Mouse (Mus musculus) neural tube, embryonic 11.5 days (tissue): Measurements from ENCODE around the gene Fam189a2. TPM values are rescaled to one million over a fixed set of nuclear protein-coding genes. Genes with fewer than 3 reads are reported as not detected.

ENCODE experiments used
- ATAC-seq: fragments of 200-750 bp; cut with Nextera tagmentation; 2 replicates; pipeline ENCODE4 v1.8.0; 2017; ENCODE audit warnings: moderate number of reproducible peaks, mild to moderate bottlenecking, moderate TSS enrichment, moderate library complexity; ENCODE audit not compliant: insufficient read depth, low FRiP score, low TSS enrichment
- DNase-seq: peaks from one replicate; pipeline ENCODE4 v3.0.0-alpha.2; 2015; ENCODE audit warnings: low spot score
- H3K27ac ChIP-seq: fragments of 300-500 bp; sonication (generic); 2 replicates; pipeline ENCODE4 v1.5.1; 2014; ENCODE audit warnings: low read depth, mild to moderate bottlenecking, low read length
- H3K27me3 ChIP-seq: fragments of 300-500 bp; sonication (generic); 2 replicates; pipeline ENCODE4 v1.6.1; 2014; ENCODE audit warnings: mild to moderate bottlenecking, low read length, mixed read lengths; ENCODE audit not compliant: control insufficient read depth, insufficient read depth
- H3K36me3 ChIP-seq: fragments of 300-500 bp; sonication (generic); 2 replicates; pipeline ENCODE4 v1.6.1; 2014; ENCODE audit warnings: mild to moderate bottlenecking, low read length, moderate library complexity, mixed read lengths; ENCODE audit not compliant: control insufficient read depth, insufficient read depth
- H3K4me1 ChIP-seq: fragments of 300-500 bp; sonication (generic); 2 replicates; pipeline ENCODE4 v1.6.1; 2014; ENCODE audit warnings: low read length, mixed read lengths; ENCODE audit not compliant: control insufficient read depth, insufficient read depth
- H3K4me2 ChIP-seq: fragments of 300-500 bp; sonication (generic); 2 replicates; pipeline ENCODE4 v1.6.1; 2014; ENCODE audit warnings: low read depth, mild to moderate bottlenecking, moderate library complexity
- H3K4me3 ChIP-seq: fragments of 300-500 bp; sonication (generic); 2 replicates; pipeline ENCODE4 v1.5.1; 2014; ENCODE audit warnings: low read depth, low read length
- H3K9ac ChIP-seq: fragments of 300-500 bp; sonication (generic); 2 replicates; pipeline ENCODE4 v1.6.1; 2014; ENCODE audit warnings: mild to moderate bottlenecking, low read length
- H3K9me3 ChIP-seq: fragments of 300-500 bp; sonication (generic); 2 replicates; pipeline ENCODE4 v1.6.1; 2016; ENCODE audit warnings: low read length; ENCODE audit not compliant: control insufficient read depth
- WGBS: fragments of 180-500 bp; shearing (Covaris S2); extraction: QIAGEN DNeasy Blood & Tissue Kit; methylation state at CpG from one replicate; pipeline ENCODE4 v1.1.7; 2014; 5-methylcytosine and 5-hydroxymethylcytosine counted together
- polyA plus RNA-seq: library from polyadenylated mRNA; unstranded; fragments of >200 nt; fragmentation: Nextera tagmentation; extraction: Ambion mirVana; gene quantifications from 2 replicates; pipeline ENCODE4 v1.2.1, GENCODE M21; 2014

The Fam189a2 gene
- polyA plus RNA-seq, 1 experiment from 2014 or later, result 1.9 TPM

- Histone ChIP-seq H3K36me3 (no peaks in the 10 kb centered on the region), H3K9me3 (no peaks in the 10 kb centered on the region), H3K9ac (no peak overlapping the region), H3K27ac (no peak overlapping the region), H3K4me3 (no peak overlapping the region), H3K4me2 (no peak overlapping the region), H3K4me1 (no peaks in the 10 kb centered on the region), H3K27me3 (no peaks in the 10 kb centered on the region)
- DNase-seq (no peak), ATAC-seq (no peak)
- WGBS, result 40% methylated on average over 12 of the region's 12 CpGs
These were observed 82.4 kb downstream of the Fam189a2 start for GRCm38 (mm10) chr19:23948301-23949000.

DNA sequence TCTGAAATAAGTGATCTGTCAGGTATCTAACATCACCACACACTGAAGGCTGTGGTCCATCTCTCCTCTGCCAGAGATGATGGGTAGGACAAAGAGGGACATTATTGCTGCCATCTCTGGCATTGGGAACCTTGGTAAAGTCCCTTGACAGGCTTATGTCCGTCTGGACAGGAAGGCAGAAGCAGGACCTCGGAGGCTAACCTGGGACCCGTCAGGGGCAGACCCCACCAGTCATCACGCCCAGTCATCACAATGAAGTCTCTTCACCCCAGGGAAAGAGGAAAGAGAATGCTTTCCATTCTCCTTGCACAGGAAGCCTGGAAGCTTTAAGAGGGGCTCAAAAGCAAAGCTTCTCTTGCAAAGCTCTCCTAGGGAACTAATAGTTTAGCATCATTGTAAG is 82.9 kb downstream of the Fam189a2 start:
- Histone ChIP-seq H3K4me2 (no peak overlapping the region), H3K36me3 (no peaks in the 10 kb centered on the region), H3K4me1 (no peaks in the 10 kb centered on the region), H3K27me3 (no peaks in the 10 kb centered on the region), H3K4me3 (no peak overlapping the region), H3K27ac (no peak overlapping the region), H3K9ac (no peak overlapping the region), H3K9me3 (no peaks in the 10 kb centered on the region)
- no peak for DNase-seq
- 38% methylated on average over 4 of the region's 4 CpGs for WGBS
- ATAC-seq, result no peak

DNA sequence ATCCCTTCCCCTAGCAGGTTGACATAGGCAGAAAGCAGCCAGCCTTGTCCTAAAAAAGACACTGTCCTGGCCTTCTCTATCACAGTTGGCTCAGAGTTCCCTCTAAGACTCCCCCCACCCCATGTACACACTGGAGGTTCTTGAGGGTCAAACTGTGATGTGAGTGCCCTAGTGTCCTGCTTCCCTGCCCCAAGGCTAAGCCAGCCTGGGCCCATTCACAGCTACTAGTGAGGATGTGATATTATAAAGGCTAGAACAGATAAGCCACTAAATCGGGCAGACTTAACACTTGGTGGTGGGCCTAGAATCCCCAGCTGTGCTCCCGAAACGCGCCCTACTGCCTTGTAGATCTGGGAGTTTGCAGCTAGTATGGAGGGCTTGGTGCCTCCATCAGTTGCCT is 84.1 kb downstream of the Fam189a2 start:
- WGBS, result 93% methylated on average over 4 of the region's 4 CpGs
- H3K27me3 ChIP-seq, result no peaks in the 10 kb centered on the region
- ATAC-seq (no peak), DNase-seq (no peak)
- H3K36me3 ChIP-seq, result no peaks in the 10 kb centered on the region
- H3K9me3 ChIP-seq, result no peaks in the 10 kb centered on the region
- H3K4me1 ChIP-seq, result no peaks in the 10 kb centered on the region
- H3K9ac ChIP-seq, result no peak overlapping the region
- H3K4me3 ChIP-seq, result no peak overlapping the region
- no peak overlapping the region for H3K4me2 ChIP-seq
- H3K27ac ChIP-seq, result no peak overlapping the region

GRCm38 (mm10) chr19:23946026-23946685 is 84.7 kb downstream of the Fam189a2 start:
- 89% methylated on average over 6 of the region's 6 CpGs for WGBS
- H3K27me3 ChIP-seq, result no peaks in the 10 kb centered on the region
- DNase-seq (no peak), ATAC-seq (no peak)
- no peak overlapping the region for H3K4me2 ChIP-seq
- H3K4me3 ChIP-seq, result no peak overlapping the region
- no peak overlapping the region for H3K27ac ChIP-seq
- H3K9me3 ChIP-seq, result no peaks in the 10 kb centered on the region
- no peaks in the 10 kb centered on the region for H3K4me1 ChIP-seq
- H3K9ac ChIP-seq, result no peak overlapping the region
- no peaks in the 10 kb centered on the region for H3K36me3 ChIP-seq

DNA sequence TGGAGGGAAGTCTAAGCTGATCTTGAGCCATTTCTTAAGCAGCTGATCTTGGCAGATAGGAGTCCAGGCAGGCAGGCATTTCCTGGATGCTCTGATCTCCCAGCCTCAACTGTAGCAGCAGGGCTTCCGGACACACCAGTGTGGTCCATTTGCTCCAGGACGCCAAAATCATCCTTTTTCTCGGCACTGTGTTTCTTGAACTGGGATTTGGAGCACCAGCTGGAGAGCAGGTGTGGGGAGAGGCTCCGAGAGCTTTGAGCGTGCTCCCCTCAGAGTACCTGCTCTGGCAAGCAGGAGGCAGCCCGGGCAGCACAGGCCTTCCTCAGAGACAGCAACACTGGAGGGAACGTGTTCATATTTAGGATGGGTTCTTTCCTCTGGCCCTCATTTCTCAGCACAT is 87.9 kb downstream of the Fam189a2 start:
- 85% methylated on average over 7 of the region's 7 CpGs for WGBS
- H3K36me3 ChIP-seq, result no peaks in the 10 kb centered on the region
- H3K9ac ChIP-seq, result no peak overlapping the region
- DNase-seq, result no peak
- ATAC-seq, result no peak
- H3K27ac ChIP-seq, result no peak overlapping the region
- H3K9me3 ChIP-seq, result no peaks in the 10 kb centered on the region
- H3K27me3 ChIP-seq, result no peaks in the 10 kb centered on the region
- H3K4me2 ChIP-seq, result no peak overlapping the region
- no peaks in the 10 kb centered on the region for H3K4me1 ChIP-seq
- no peak overlapping the region for H3K4me3 ChIP-seq

- no peaks in the 10 kb centered on the region for H3K9me3 ChIP-seq
- ATAC-seq (no peak), DNase-seq (no peak)
- WGBS, result 77% methylated on average over 12 of the region's 12 CpGs
- H3K4me1 ChIP-seq, result no peaks in the 10 kb centered on the region
- no peak overlapping the region for H3K27ac ChIP-seq
- H3K4me2 ChIP-seq, result no peak overlapping the region
- H3K4me3 ChIP-seq, result no peak overlapping the region
- no peak overlapping the region for H3K9ac ChIP-seq
- no peaks in the 10 kb centered on the region for H3K27me3 ChIP-seq
- no peaks in the 10 kb centered on the region for H3K36me3 ChIP-seq
These were observed 89.3 kb downstream of the Fam189a2 start for GRCm38 (mm10) chr19:23941422-23941949.

GRCm38 (mm10) chr19:23930826-23931225 is 100.0 kb downstream of the Fam189a2 start:
- H3K4me2 ChIP-seq, result no peak overlapping the region
- ATAC-seq (no peak), DNase-seq (no peak)
- H3K9ac ChIP-seq, result no peak overlapping the region
- H3K4me3 ChIP-seq, result no peak overlapping the region
- peaks cover 2% of the 10 kb centered on the region; the same call in 1 of the 2 replicates for H3K9me3 ChIP-seq
- H3K27me3 ChIP-seq, result no peaks in the 10 kb centered on the region
- WGBS, result 96% methylated on average over 5 of the region's 5 CpGs
- H3K4me1 ChIP-seq, result no peaks in the 10 kb centered on the region
- no peak overlapping the region for H3K27ac ChIP-seq
- no peaks in the 10 kb centered on the region for H3K36me3 ChIP-seq

DNA sequence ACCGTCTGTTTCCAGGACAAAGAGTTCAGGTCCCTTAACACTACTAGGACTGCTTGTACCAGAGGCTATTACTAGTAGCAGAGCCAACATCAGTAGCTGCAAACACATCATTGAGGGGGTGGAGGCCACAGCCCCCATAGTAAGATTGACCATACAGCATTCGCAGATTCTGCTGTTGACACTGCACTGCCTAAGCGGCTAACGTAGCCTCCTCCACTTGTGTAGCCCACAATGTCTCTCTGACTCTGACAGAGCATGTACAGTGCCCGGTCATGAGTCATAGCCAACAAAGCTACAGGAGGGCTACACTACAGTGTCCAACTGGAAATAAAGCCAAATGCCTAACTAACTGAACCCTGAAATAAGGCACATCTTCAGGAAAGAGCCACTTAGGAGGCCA is 105.3 kb downstream of the Fam189a2 start:
- no peak overlapping the region for H3K4me3 ChIP-seq

DNA sequence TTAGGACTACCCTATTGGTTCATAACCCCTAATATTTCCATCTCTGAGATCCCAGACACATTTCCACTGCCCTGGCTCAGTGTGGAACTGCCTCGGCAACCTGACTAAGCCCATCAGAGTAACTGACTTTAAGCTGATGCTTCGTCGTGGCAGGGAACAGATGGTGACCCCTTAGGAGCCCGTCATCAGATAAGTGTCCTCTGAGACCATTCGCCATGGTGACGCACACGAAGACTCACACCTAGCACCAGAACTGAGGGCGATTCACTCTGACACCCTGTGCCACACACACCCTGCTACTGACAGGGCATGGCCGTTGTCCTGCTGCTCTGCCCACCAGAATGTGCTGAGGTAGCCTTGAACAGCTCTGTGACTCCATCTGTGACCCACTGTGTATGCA is 106.0 kb downstream of the Fam189a2 start:
- H3K4me2 ChIP-seq, result no peak overlapping the region
- no peaks in the 10 kb centered on the region for H3K27me3 ChIP-seq
- H3K4me3 ChIP-seq, result no peak overlapping the region
- 78% methylated on average over 9 of the region's 9 CpGs for WGBS
- no peak overlapping the region for H3K27ac ChIP-seq
- H3K36me3 ChIP-seq, result no peaks in the 10 kb centered on the region
- H3K9ac ChIP-seq, result no peak overlapping the region
- H3K4me1 ChIP-seq, result 0 out of 2 replicates have a peak, but pooled peaks cover 4% of the 10 kb centered on the region
- ATAC-seq, result no peak
- no peak for DNase-seq
- H3K9me3 ChIP-seq, result no peaks in the 10 kb centered on the region

More for the DNA sequence above, 105.3 kb downstream of the Fam189a2 start:
- no peak for DNase-seq
- Histone ChIP-seq H3K27me3 (no peaks in the 10 kb centered on the region), H3K9me3 (no peaks in the 10 kb centered on the region), H3K4me2 (no peak overlapping the region), H3K36me3 (no peaks in the 10 kb centered on the region), H3K9ac (no peak overlapping the region), H3K4me1 (0 out of 2 replicates have a peak, but pooled peaks cover 4% of the 10 kb centered on the region), H3K27ac (no peak overlapping the region)
- WGBS, result 96% methylated on average over 5 of the region's 5 CpGs
- ATAC-seq, result no peak
